Mouse (Mus musculus) right cerebral cortex, postnatal 4 days (tissue): ENCODE measurements at regions not wholly inside any gene's neighbourhood (a gene's known extent, or its start where the extent isn't known, plus 50 kb on each side); places are given as distances from the start of the nearest gene placed in this dataset.

Source experiments
- DNase-seq: peaks from one replicate; pipeline ENCODE4 v3.0.0-alpha.2; 2022

GRCm38 (mm10) chr14:48942882-48943281 is 123.0 kb upstream of the Ap5m1 start:
- DNase-seq, result no peak

GRCm38 (mm10) chr14:48930886-48931285 is 135.0 kb upstream of the Ap5m1 start:
- peak; percentile 43 for DNase-seq

GRCm38 (mm10) chr14:48925870-48926269 is 140.0 kb upstream of the Ap5m1 start:
- DNase-seq, result no peak

- no peak for DNase-seq
Observed at GRCm38 (mm10) chr14:48909420-48909819, 156.5 kb upstream of the Ap5m1 start.

GRCm38 (mm10) chr14:48907991-48908698 is 157.8 kb upstream of the Ap5m1 start:
- DNase-seq, result no peak

- DNase-seq, result no peak
Observed at GRCm38 (mm10) chr14:48907403-48907973, 158.4 kb upstream of the Ap5m1 start.

- DNase-seq, result no peak
Observed at GRCm38 (mm10) chr14:48906956-48907355, 158.9 kb upstream of the Ap5m1 start.

GRCm38 (mm10) chr14:48904576-48904975 is 161.3 kb upstream of the Ap5m1 start:
- no peak for DNase-seq

GRCm38 (mm10) chr14:48903526-48903925 is 162.4 kb upstream of the Ap5m1 start:
- DNase-seq, result peak; percentile 43

GRCm38 (mm10) chr14:48900201-48900600 is 165.7 kb upstream of the Ap5m1 start:
- DNase-seq, result no peak

GRCm38 (mm10) chr14:48897140-48897539 is 168.8 kb upstream of the Ap5m1 start:
- DNase-seq, result no peak

GRCm38 (mm10) chr14:48896235-48896634 is 169.7 kb upstream of the Ap5m1 start:
- DNase-seq, result no peak

- DNase-seq, result no peak
Observed at GRCm38 (mm10) chr14:48891216-48891615, 174.7 kb upstream of the Ap5m1 start.

GRCm38 (mm10) chr14:48888954-48889353 is 176.9 kb upstream of the Ap5m1 start:
- peak; percentile 21 for DNase-seq

GRCm38 (mm10) chr14:48880041-48880440 is 185.9 kb upstream of the Ap5m1 start:
- DNase-seq, result no peak

- DNase-seq, result no peak
Observed at GRCm38 (mm10) chr14:48877998-48878657, 187.8 kb upstream of the Ap5m1 start.

- no peak for DNase-seq
Observed at GRCm38 (mm10) chr14:48871313-48871712, 194.6 kb upstream of the Ap5m1 start.

GRCm38 (mm10) chr14:48869956-48870355 is 195.9 kb upstream of the Ap5m1 start:
- no peak for DNase-seq

GRCm38 (mm10) chr14:48855453-48855852 is 181.8 kb upstream of the Otx2 start:
- no peak for DNase-seq

GRCm38 (mm10) chr14:48854188-48854924 is 180.7 kb upstream of the Otx2 start:
- DNase-seq, result no peak

GRCm38 (mm10) chr14:48853479-48854187 is 180.0 kb upstream of the Otx2 start:
- no peak for DNase-seq

GRCm38 (mm10) chr14:48852787-48853186 is 179.2 kb upstream of the Otx2 start:
- no peak for DNase-seq

GRCm38 (mm10) chr14:48852061-48852460 is 178.4 kb upstream of the Otx2 start:
- no peak for DNase-seq
